Mouse (Mus musculus): Measurements from ENCODE around the gene Cblb. TPM values are rescaled to one million over a fixed set of nuclear protein-coding genes. Genes with fewer than 3 reads are reported as not detected.

Gene Cblb
- polyA plus RNA-seq, 1 experiment from 2014 or later = 10.6 TPM

- ATAC-seq (replicated peaks; ENCODE audit: low FRiP score) = no peak
- H3K36me3 ChIP-seq (ENCODE audit: control insufficient read depth, insufficient read depth, low read length) = no peaks in the 10 kb centered on the region
- H3K9me3 ChIP-seq (ENCODE audit: control insufficient read depth, low read length) = no peaks in the 10 kb centered on the region
- H3K27me3 ChIP-seq (replicated peaks; ENCODE audit: control insufficient read depth, insufficient read depth, low read length) = no peaks in the 10 kb centered on the region
- H3K4me2 ChIP-seq = no peak overlapping the region
- DNase-seq (ENCODE audit: low spot score) = no peak
- H3K27ac ChIP-seq (ENCODE audit: low read depth, low read length) = no peak overlapping the region
- no peaks in the 10 kb centered on the region for H3K4me1 ChIP-seq (replicated peaks; ENCODE audit: control insufficient read depth, insufficient read depth, low read length)
- WGBS = 64% methylated on average over 2 of the region's 2 CpGs
- H3K4me3 ChIP-seq (ENCODE audit: low read depth, low read length) = no peak overlapping the region
- H3K9ac ChIP-seq (ENCODE audit: low read depth, low read length) = no peak overlapping the region
These were observed 22.6 kb upstream of the Cblb start for GRCm38 (mm10) chr16:52008471-52008870.

- no peak overlapping the region for H3K4me3 ChIP-seq (ENCODE audit: low read depth, low read length)
- no peak overlapping the region for H3K4me2 ChIP-seq
- no peaks in the 10 kb centered on the region for H3K9me3 ChIP-seq (ENCODE audit: control insufficient read depth, low read length)
- H3K4me1 ChIP-seq (replicated peaks; ENCODE audit: control insufficient read depth, insufficient read depth, low read length) = no peaks in the 10 kb centered on the region
- ATAC-seq (replicated peaks; ENCODE audit: low FRiP score) (no peak), DNase-seq (ENCODE audit: low spot score) (no peak)
- no peaks in the 10 kb centered on the region for H3K36me3 ChIP-seq (ENCODE audit: control insufficient read depth, insufficient read depth, low read length)
- H3K27ac ChIP-seq (ENCODE audit: low read depth, low read length) = no peak overlapping the region
- H3K27me3 ChIP-seq (replicated peaks; ENCODE audit: control insufficient read depth, insufficient read depth, low read length) = no peaks in the 10 kb centered on the region
- H3K9ac ChIP-seq (ENCODE audit: low read depth, low read length) = no peak overlapping the region
- WGBS = 91% methylated on average over 6 of the region's 6 CpGs
These were observed 21.6 kb upstream of the Cblb start for GRCm38 (mm10) chr16:52009421-52009820.

GRCm38 (mm10) chr16:52012984-52013383 is 18.0 kb upstream of the Cblb start:
- Histone ChIP-seq H3K4me3 (ENCODE audit: low read depth, low read length) (no peak overlapping the region), H3K27me3 (replicated peaks; ENCODE audit: control insufficient read depth, insufficient read depth, low read length) (no peaks in the 10 kb centered on the region), H3K9ac (ENCODE audit: low read depth, low read length) (no peak overlapping the region), H3K4me1 (replicated peaks; ENCODE audit: control insufficient read depth, insufficient read depth, low read length) (no peaks in the 10 kb centered on the region), H3K36me3 (ENCODE audit: control insufficient read depth, insufficient read depth, low read length) (no peaks in the 10 kb centered on the region), H3K27ac (ENCODE audit: low read depth, low read length) (no peak overlapping the region), H3K9me3 (ENCODE audit: control insufficient read depth, low read length) (no peaks in the 10 kb centered on the region), H3K4me2 (no peak overlapping the region)
- DNase-seq (ENCODE audit: low spot score) (no peak), ATAC-seq (replicated peaks; ENCODE audit: low FRiP score) (no peak)
- 59% methylated on average over 3 of the region's 3 CpGs for WGBS

- Histone ChIP-seq H3K4me2 (no peak overlapping the region), H3K9ac (ENCODE audit: low read depth, low read length) (no peak overlapping the region), H3K4me3 (ENCODE audit: low read depth, low read length) (no peak overlapping the region), H3K27me3 (replicated peaks; ENCODE audit: control insufficient read depth, insufficient read depth, low read length) (no peaks in the 10 kb centered on the region), H3K27ac (ENCODE audit: low read depth, low read length) (no peak overlapping the region), H3K36me3 (ENCODE audit: control insufficient read depth, insufficient read depth, low read length) (no peaks in the 10 kb centered on the region), H3K4me1 (replicated peaks; ENCODE audit: control insufficient read depth, insufficient read depth, low read length) (no peaks in the 10 kb centered on the region), H3K9me3 (ENCODE audit: control insufficient read depth, low read length) (no peaks in the 10 kb centered on the region)
- WGBS = 86% methylated on average over 2 of the region's 2 CpGs
- no peak for ATAC-seq (replicated peaks; ENCODE audit: low FRiP score)
- no peak for DNase-seq (ENCODE audit: low spot score)
These were observed 17.2 kb upstream of the Cblb start for GRCm38 (mm10) chr16:52013812-52014211.

- ATAC-seq (replicated peaks; ENCODE audit: low FRiP score) (no peak), DNase-seq (ENCODE audit: low spot score) (no peak)
- H3K27ac ChIP-seq (ENCODE audit: low read depth, low read length) = no peak overlapping the region
- H3K9me3 ChIP-seq (ENCODE audit: control insufficient read depth, low read length) = no peaks in the 10 kb centered on the region
- no peaks in the 10 kb centered on the region for H3K4me1 ChIP-seq (replicated peaks; ENCODE audit: control insufficient read depth, insufficient read depth, low read length)
- no peaks in the 10 kb centered on the region for H3K27me3 ChIP-seq (replicated peaks; ENCODE audit: control insufficient read depth, insufficient read depth, low read length)
- no peaks in the 10 kb centered on the region for H3K36me3 ChIP-seq (ENCODE audit: control insufficient read depth, insufficient read depth, low read length)
- H3K4me3 ChIP-seq (ENCODE audit: low read depth, low read length) = no peak overlapping the region
- 78% methylated on average over 5 of the region's 5 CpGs for WGBS
- H3K9ac ChIP-seq (ENCODE audit: low read depth, low read length) = no peak overlapping the region
- H3K4me2 ChIP-seq = no peak overlapping the region
These were observed 7.6 kb upstream of the Cblb start for GRCm38 (mm10) chr16:52023417-52023816.

GRCm38 (mm10) chr16:52027326-52027725 is 3.7 kb upstream of the Cblb start:
- H3K27ac ChIP-seq (ENCODE audit: low read depth, low read length) = no peak overlapping the region
- H3K9me3 ChIP-seq (ENCODE audit: control insufficient read depth, low read length) = no peaks in the 10 kb centered on the region
- H3K9ac ChIP-seq (ENCODE audit: low read depth, low read length) = no peak overlapping the region
- no peak for DNase-seq (ENCODE audit: low spot score)
- H3K36me3 ChIP-seq (ENCODE audit: control insufficient read depth, insufficient read depth, low read length) = no peaks in the 10 kb centered on the region
- no peaks in the 10 kb centered on the region for H3K27me3 ChIP-seq (replicated peaks; ENCODE audit: control insufficient read depth, insufficient read depth, low read length)
- ATAC-seq (replicated peaks; ENCODE audit: low FRiP score) = no peak
- no peak overlapping the region for H3K4me3 ChIP-seq (ENCODE audit: low read depth, low read length)
- H3K4me2 ChIP-seq = no peak overlapping the region
- 87% methylated on average over 4 of the region's 4 CpGs for WGBS
- H3K4me1 ChIP-seq (replicated peaks; ENCODE audit: control insufficient read depth, insufficient read depth, low read length) = no peaks in the 10 kb centered on the region

GRCm38 (mm10) chr16:52029001-52029400 is 2.0 kb upstream of the Cblb start:
- Histone ChIP-seq H3K36me3 (ENCODE audit: control insufficient read depth, insufficient read depth, low read length) (no peaks in the 10 kb centered on the region), H3K4me1 (replicated peaks; ENCODE audit: control insufficient read depth, insufficient read depth, low read length) (no peaks in the 10 kb centered on the region), H3K4me2 (no peak overlapping the region), H3K9ac (ENCODE audit: low read depth, low read length) (no peak overlapping the region), H3K27ac (ENCODE audit: low read depth, low read length) (no peak overlapping the region), H3K4me3 (ENCODE audit: low read depth, low read length) (no peak overlapping the region), H3K9me3 (ENCODE audit: control insufficient read depth, low read length) (no peaks in the 10 kb centered on the region), H3K27me3 (replicated peaks; ENCODE audit: control insufficient read depth, insufficient read depth, low read length) (no peaks in the 10 kb centered on the region)
- no peak for ATAC-seq (replicated peaks; ENCODE audit: low FRiP score)
- WGBS = 81% methylated on average over 3 of the region's 3 CpGs
- no peak for DNase-seq (ENCODE audit: low spot score)

GRCm38 (mm10) chr16:52031712-52032251 is 757 bp downstream of the Cblb start:
- Histone ChIP-seq H3K4me2 (peak overlapping the region; percentile 72), H3K27ac (ENCODE audit: low read depth, low read length) (peak overlapping the region; percentile 80), H3K27me3 (replicated peaks; ENCODE audit: control insufficient read depth, insufficient read depth, low read length) (no peaks in the 10 kb centered on the region), H3K4me1 (replicated peaks; ENCODE audit: control insufficient read depth, insufficient read depth, low read length) (no peaks in the 10 kb centered on the region), H3K36me3 (ENCODE audit: control insufficient read depth, insufficient read depth, low read length) (no peaks in the 10 kb centered on the region), H3K4me3 (ENCODE audit: low read depth, low read length) (peak overlapping the region; percentile 89), H3K9me3 (ENCODE audit: control insufficient read depth, low read length) (no peaks in the 10 kb centered on the region), H3K9ac (ENCODE audit: low read depth, low read length) (peak overlapping the region; percentile 94)
- under 1% methylated on average over 36 of the region's 37 CpGs for WGBS
- peak; percentile 83 for DNase-seq (ENCODE audit: low spot score)
- peak; percentile 74 for ATAC-seq (replicated peaks; ENCODE audit: low FRiP score)

GRCm38 (mm10) chr16:52032376-52033330 is 1.6 kb downstream of the Cblb start:
- Histone ChIP-seq H3K4me1 (replicated peaks; ENCODE audit: control insufficient read depth, insufficient read depth, low read length) (no peaks in the 10 kb centered on the region), H3K4me2 (peak overlapping the region; percentile 72), H3K27ac (ENCODE audit: low read depth, low read length) (no peak overlapping the region), H3K4me3 (ENCODE audit: low read depth, low read length) (peak overlapping the region; percentile 89), H3K9ac (ENCODE audit: low read depth, low read length) (peak overlapping the region; percentile 94), H3K36me3 (ENCODE audit: control insufficient read depth, insufficient read depth, low read length) (no peaks in the 10 kb centered on the region), H3K27me3 (replicated peaks; ENCODE audit: control insufficient read depth, insufficient read depth, low read length) (no peaks in the 10 kb centered on the region), H3K9me3 (ENCODE audit: control insufficient read depth, low read length) (no peaks in the 10 kb centered on the region)
- DNase-seq (ENCODE audit: low spot score) (no peak), ATAC-seq (replicated peaks; ENCODE audit: low FRiP score) (no peak)
- WGBS = 21% methylated on average over 29 of the region's 29 CpGs

Measured in liver, embryonic 11.5 days (tissue).